ENCODE assay signal across 12 mouse cellular contexts in the genomic region with DNA sequence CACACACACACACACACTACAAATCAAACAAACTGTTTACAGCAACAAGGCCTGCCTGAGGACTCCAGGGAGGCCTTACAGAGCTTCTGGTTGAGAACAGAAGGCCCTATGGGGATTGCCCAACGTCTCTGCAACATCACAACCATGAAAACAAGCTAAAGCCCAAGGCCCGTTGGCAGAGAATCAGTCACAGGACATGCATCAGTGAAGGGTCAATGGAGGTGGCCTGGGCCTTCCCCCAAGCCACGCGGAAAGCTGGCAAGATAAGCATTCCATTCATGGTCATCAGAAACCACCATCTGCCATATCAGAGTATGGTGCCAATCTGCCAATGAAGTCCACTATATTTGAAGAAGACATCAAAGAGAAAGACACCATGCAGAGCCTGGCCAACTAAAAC. TPM values are rescaled to one million over a fixed set of nuclear protein-coding genes. Genes with fewer than 3 reads are reported as not detected.
DNase-seq lines count a peak whose midpoint lies in the region.
"Had no signal": no experiment of that assay in that cellular context is flagged by ENCODE, and none has a peak within 500 bp of the region (broad histone marks: within the 10 kb centered on the region; RNA-seq: fewer than 3 reads in every experiment).

No protein-coding gene starts in this region.

- peak; percentile 98 for DNase-seq in heart, adult 11 months
- no peak for DNase-seq in heart, postnatal 25 days (ENCODE audit: low spot score)
- DNase-seq in ovary, adult 18-20 months (ENCODE audit: low spot score): peak; percentile 59
- DNase-seq in ovary, postnatal 14 days (ENCODE audit: low spot score): no peak
- peak; percentile 45 for DNase-seq in brain, adult 2 months (ENCODE audit: low read depth, low spot score)
- DNase-seq in heart, postnatal 36 days: peak; percentile 34 to 53
- no peak for DNase-seq in left cerebral cortex, adult 11 months (ENCODE audit: low spot score)
- DNase-seq in left cerebral cortex, postnatal 36 days (ENCODE audit: low spot score in 2 of 2): no peak
- DNase-seq: layer of hippocampus, adult 9-11 months; liver, embryonic 13.5 days; thymus, postnatal 36 days had no signal

- intact Hi-C loops in heart, postnatal 25 days (cut with DNase I): no loop called here
- intact Hi-C loops in heart, postnatal 36 days (cut with DNase I): no loop called here
- intact Hi-C loops in left cerebral cortex, postnatal 36 days (cut with DNase I): no loop called here

RNA-seq across cellular contexts. Expression of a gene that starts 11.1 kb away (rescaled TPM):
- total RNA-seq in heart, postnatal 25 days (2021): not detected
- total RNA-seq in heart, postnatal 36 days (2021): not detected
- 1 to 10 TPM in 1 of 2 experiments, under 1 TPM in 1; 0.57 to 1.0 TPM for total RNA-seq in left cerebral cortex, postnatal 36 days (2021)
- total RNA-seq: G1E had no signal

RNA-seq across cellular contexts. Expression of a gene that starts 13.2 kb away (rescaled TPM):
- total RNA-seq in heart, postnatal 25 days (2021): 10 to 100 TPM; 14.8 to 15.1 TPM
- total RNA-seq in heart, postnatal 36 days (2021): 10 to 100 TPM; 17.8 to 19.8 TPM
- 10 to 100 TPM; 21.5 to 26.4 TPM for total RNA-seq in left cerebral cortex, postnatal 36 days (2021)

Comparison
In these comparisons a context has a peak if more than half of its experiments do, and no peak if none do; other contexts are left out.
1. DNase-seq: peak in heart, adult 11 months (single experiment), ovary, adult 18-20 months (single experiment), brain, adult 2 months (single experiment) and heart, postnatal 36 days (2 of 2); none in heart, postnatal 25 days (single experiment), ovary, postnatal 14 days (single experiment), left cerebral cortex, adult 11 months (single experiment) and left cerebral cortex, postnatal 36 days (0 of 2).